Mouse (Mus musculus) neutrophil, adult 5-6 weeks (primary cell): Measurements from ENCODE around the gene Cd200. TPM values are rescaled to one million over a fixed set of nuclear protein-coding genes. Genes with fewer than 3 reads are reported as not detected.
"Not testable (repeated sequence)": the region's sequence is repeated elsewhere in the genome, so short reads cannot be mapped to it uniquely, and the experiment has no call there.

Source experiments
- ATAC-seq: fragments of 151-379, 151-347 bp; 2 replicates; pipeline ENCODE4 v1.8.0; 2017; ENCODE audit warnings: mild to moderate bottlenecking, moderate TSS enrichment; ENCODE audit not compliant: insufficient number of reproducible peaks, poor library complexity, low FRiP score, severe bottlenecking; ENCODE audit errors: extremely low read depth
- total RNA-seq: library from RNA; stranded (forward); fragments of 200-1000 nt; gene quantifications from 2 replicates; pipeline ENCODE4 v1.2.3, GENCODE M21; 2017

Cd200 gene
- 51.6 and 53.2 TPM in 2 replicates for total RNA-seq

DNA sequence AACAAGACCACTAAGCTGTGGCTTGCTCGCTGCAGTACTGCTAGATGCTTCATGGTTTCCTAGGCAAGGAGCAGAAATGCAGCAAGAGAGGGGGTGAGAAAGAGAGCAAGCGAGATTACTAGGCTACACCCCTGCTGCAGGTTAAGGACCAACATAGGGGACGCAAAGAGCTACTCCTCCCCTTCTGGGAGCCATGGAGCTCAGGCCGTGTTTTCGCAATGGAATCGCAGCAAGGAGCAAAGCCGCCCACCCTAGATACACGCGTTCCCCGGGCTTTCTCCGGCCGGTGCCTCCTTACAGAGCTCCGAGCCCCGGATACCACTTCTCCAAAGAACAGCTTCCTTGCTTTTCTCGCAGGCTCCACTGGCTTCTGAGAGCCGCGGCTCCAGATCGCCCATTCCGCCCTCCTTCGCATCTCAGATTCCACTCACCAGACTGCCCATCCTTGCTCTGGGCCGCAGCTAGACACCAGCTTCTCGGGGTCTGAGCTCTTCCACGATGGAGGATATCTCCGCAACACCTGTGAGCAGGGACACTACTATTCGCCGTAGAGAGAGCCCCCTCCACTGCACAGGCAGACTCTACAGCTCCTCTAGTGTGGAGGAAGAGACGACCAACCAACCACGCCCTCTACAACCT is at the start of gene Cd200:
Gene Cd200 (minus strand): TSS at position 629 of the 639 bp plus-strand sequence.
- peak; percentile 87 for ATAC-seq

DNA sequence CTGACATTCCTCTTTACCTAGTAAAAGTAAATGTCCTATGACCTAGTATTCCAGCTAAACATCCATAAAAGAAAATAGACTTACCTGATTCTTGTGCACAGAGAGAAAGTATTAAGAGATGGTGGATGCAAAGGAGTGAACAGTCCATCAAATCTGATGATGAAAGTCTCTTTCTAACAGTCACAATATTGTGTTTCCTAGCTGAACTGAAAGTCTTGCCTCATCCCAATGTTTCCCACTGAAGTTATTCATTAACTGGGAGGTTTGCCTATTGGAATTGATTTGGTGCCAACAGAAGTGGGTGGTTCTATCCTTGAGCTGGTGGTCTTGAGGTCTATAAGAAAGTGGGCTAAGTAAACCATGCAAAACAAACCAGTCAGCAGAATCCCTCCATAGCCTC is 45.9 kb upstream of the Cd200 start:
- no peak for ATAC-seq

DNA sequence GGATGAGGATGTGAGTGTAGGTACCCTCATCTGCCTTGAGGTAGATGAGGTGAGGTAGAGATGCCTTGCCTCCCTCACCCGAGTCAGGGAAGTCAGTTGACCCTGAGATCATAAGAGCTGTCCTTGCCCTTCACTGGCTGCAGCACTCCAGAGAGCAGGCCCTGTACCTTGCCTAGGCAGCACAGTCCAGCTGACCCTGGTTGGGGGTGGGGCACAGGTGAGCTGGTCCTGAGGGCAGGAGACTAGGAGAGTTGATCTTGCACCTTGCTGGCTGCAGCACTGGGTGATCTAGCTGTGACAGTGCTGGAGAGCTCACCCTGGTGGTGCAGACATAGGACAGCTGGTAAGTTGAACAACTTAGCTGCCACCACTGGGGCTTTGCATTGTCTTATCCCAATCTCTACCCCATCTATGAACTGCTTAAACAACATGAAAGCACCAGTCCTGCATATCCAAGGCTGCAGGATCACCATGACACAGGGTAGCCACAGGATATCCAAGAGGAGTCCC is 28.4 kb upstream of the Cd200 start:
- ATAC-seq = no peak

DNA sequence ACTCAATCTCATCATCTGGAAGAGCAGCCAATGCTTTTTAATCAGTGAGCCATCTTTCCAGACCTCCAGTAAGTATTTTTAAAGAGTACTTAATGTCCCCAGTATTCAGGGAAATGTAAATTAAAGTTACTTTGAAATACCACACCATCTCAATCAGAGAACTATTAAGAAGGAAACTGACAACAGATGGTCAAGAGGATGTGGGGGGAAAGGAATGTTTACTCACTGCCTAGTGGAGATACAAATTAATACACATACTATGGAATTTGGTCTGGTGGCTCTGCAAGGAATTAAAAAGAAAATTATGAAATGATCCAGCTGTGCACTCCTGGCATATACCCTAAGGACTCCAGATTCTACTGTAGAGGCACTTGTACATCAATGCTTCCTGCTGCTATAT is 26.7 kb upstream of the Cd200 start:
- ATAC-seq = no peak

DNA sequence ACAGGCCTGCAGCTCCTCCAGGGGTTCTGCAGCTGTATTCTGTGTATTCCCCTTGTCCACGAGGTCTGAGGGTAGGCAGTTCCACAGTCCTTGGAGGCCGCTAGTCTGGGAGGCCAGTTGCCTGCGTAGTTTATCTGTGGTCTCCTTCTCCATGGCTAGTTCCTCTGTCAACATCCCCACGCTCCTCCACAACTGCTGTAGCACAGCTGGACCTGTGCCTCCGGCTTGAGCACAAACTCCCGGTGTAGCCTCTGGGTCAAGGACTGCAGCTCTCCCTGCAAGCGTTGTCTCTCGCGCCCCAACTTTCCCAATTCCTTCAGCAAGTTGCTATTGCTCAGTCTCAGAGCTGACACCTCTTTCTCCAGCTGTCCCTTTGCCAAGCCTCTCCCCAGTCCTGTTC is 18.8 kb upstream of the Cd200 start:
- no peak for ATAC-seq

DNA sequence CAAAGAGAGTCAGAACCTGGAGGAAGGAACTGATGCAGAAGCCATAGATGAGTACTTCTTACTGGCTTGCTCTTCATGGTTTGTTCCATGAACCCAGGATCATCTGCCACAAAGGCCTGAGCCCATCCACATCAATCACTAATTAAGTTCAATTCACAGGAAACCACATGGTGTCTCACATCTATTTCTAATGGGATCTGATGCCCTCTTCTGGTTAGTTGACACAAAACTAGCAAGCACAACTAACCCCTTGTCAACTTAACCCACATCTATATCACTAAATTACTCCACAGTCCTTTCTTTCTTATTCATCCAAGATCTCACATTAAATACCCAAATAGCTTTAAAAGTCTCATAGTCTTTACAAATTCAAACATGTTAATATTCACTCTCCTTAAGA is 4.6 kb upstream of the Cd200 start:
- ATAC-seq = peak; percentile 72

DNA sequence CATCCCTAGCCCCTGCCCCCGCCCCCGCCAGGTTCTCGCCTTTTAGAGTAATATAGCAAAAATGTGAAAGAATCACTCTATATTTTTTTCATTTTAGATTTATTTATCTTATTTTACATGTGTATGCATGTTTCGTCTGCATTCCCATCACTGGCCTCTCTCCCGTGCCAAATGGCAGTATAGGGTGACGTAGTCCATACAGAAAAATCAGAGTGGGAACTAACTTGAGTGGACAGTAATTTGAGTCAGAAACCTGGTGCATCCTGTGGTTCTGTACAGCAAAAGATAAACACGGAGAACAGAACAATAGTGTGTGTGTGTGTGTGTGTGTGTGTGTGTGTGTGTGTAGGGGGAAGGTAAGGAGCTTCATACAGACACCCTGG is 202 bp upstream of the Cd200 start:
- not testable (repeated sequence) for ATAC-seq

DNA sequence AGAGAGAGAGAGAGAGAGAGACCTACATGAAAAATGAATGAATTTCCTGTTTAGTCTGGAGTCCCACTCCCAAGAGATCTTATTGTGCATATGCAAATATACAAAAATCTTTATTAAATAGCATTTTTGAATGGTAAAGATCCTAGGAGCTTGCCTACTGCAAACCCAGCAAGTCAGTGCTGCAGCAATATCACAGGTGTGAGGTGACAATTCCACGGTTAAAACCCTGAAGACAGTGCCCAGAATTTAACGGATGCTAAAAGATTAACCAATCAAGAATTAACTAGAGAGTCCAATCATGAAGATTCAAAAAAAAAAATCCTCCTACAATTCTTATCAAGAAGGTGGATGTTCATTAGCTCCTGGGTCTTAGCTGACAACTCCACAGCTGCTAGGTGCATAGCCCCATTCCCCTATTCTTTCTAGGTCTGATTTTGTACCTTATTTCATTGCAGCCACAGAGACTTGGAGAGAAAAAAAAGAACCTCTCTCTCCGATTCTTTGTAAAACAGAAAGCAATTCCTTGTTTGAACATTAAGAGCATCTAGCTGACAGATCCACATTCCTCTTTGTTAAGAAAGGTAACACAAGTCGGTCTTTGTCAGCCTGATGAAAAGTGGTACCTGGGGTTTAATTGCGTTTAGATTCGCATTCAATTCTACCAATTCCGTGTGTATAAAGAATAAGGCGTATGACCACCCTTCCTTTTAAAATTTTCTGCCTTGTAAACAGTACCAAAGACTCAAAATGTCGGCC is 1.0 kb downstream of the Cd200 start:
- no peak for ATAC-seq

DNA sequence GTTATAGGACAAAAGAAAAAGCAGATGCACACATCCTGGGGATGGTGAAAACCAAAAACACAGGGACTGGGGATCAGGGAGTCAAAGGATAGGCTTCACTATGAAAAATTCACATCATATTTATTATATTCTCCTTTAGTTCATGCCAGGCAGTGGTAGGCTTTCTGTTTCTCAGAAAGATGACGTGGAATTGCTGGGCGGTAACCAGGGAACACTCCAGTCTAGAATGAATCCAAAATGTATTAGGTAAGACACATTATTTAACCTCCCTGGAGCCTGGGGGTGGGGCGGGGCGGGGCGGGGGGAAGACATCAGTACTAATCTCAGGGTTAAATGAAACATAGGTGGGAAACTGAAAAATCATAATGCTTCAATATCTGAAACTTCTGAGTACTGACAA is 1.8 kb downstream of the Cd200 start:
- ATAC-seq = no peak

DNA sequence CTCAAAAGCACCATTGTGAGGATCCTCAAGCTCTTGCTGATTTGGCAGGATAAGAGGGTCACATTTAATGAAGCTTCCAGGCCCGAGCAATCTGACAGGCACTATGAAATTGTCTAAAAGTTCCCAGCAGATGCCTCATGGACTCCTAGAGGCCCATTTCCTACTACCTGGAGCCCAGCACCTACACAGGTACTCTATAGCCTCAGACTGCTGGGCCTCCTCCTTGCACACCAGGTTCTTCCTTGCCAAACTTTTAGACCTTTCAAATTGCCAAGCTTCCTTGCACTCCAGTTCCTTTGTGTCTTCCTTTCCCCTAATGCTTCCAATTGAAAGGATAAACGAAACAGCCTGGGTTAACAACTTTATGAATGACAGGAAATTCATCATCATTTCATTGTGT is 5.9 kb downstream of the Cd200 start:
- ATAC-seq = no peak

DNA sequence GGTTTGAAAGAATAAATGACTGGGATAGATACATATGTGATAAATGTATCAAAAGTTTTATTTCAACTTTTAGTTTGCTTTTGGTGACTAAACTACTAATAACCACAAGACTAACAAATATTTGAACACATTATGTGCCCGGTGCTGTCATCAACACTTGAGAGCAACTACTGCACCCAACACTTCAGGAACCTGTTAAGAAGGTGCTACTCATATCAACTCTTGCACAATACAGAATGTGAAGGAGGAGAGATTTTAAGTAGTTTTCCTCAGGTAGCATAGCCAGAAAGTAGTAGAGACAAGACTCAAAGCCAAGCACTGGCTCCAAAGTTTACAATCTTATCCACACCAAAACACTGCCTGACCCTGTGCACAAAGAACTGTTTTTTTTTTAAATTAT is 6.8 kb downstream of the Cd200 start:
- no peak for ATAC-seq

DNA sequence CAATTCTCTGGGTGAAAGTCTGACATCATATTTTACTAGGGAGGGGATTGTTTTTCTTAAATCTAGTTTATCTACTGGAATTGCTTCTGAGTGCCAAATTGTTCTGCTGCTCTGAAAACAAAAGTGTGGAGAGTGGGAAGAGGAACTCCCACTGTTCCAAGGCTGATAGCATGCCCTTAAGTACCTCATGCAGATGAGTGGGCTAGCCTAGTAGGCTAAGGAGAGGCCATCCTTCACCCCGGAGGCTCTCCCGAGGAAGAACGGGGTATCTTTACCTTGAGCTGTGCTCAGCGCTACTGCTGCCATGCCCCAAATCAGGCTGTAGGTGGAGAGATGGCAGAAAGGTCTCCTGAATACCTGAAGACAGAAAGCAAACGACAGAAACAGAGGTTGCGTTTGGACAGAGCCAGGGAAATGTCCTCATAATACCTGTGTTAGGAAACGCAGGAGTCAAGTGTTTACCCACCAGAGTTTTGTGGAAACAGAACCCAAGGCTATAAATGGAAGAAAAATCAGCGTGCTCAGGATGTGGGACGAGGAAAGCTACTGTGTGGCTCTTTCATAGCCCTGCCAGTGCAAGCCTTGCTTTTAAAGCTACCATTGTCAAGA is 8.8 kb downstream of the Cd200 start:
- ATAC-seq = no peak

DNA sequence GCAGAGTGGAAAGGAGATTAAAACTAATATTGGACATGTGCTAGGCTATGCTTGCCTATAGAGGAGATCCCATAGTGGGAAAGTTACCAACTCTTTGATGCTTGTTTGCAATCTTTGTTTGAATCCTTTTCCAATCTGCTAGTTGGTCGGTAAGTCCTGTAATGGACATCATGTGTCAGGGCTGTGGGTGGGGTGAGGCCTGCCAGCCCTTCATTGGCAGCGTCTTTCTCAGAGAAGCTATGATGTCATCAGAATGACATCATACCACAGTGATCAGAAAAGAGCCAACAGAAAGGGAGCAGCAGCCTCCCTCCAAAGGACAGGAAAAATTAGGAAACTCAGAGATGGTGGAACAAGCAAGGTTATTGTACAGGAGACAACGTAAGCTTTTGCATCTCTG is 9.4 kb downstream of the Cd200 start:
- no peak for ATAC-seq

DNA sequence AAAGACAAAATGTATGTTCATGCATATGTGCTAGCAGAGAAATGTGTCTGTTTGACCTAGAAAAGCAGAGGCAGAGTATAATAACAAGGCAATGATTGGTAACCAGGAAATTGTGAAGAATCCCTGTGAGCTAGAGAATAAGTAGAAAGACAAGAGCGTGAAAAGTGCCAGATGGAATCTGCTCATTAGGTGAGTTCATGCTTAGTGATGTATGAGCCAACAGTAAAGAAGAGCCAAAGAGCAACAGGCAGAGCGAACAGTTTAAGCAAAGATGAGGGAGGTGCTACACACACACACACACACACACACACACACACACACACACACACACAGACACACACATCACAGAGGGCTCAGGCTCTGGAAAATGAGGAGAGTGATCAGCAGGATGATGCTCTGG is 11.4 kb downstream of the Cd200 start:
- ATAC-seq = no peak

DNA sequence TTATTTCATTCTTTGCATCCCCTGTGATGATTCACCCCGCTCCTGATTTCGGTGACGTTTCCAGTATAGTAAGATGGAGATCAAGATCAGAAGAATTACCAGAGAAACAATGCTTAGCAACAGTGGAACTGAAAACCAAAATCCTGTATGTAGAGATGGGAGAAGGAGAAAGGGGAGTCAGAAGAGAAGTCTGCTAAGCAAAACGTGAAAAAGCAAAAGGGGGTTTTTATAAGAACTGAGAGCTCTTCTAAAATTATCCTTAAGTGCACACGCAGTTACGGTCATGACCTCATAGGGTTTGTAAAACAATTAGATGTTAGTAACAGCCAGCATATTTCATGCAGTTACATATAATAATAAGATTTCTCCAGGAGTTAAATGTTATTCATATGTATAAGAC is 16.6 kb downstream of the Cd200 start:
- no peak for ATAC-seq

DNA sequence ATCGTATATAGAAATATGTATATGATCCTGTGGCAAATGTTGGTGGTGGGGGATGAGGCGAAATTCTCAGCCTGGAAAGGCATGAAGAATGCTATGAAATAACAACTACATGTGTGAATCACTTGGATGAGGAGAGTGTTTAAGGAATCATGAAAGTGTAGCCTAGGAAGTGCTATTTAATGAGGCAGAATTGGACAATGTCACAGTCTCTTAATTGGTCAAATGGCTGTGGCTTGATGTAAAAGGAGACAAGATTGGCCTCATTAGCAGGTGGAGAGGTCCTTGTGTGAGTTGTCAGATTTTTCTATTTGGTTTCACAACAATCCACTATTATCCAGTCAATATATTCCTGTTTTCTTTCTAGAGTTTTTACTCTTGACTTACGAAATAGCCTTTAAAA is 17.2 kb downstream of the Cd200 start:
- no peak for ATAC-seq

DNA sequence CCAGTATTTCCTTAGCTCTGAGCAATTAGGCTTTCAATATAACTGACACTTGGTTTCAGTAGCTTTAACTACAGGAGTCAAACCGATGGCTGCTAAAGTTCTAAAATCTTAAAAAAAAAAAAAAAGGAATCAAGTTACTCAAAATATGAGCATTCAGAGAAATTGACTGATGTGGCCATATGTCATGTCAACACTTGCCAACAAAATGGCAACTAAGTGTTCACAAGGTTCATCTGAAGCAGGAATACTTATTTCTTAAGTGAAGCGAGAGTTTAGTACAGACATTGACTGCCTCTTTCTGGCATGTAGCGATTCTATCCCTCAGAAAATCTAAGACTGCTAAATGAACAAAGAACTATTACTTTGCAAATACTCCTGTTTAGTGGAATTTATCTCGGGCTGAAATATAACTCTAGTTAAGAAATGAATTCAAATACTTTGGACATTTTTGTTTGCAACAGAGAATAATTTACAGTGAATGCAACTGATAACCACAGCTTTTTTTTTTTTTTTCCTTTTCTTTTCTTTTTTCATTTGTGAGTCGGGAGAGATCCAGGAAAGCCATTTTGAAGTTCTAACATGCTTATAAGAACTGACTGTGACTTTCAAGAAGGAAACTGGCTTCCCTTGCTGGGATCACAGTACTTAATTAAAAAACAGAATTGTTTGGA is 18.4 kb downstream of the Cd200 start:
- ATAC-seq = no peak

DNA sequence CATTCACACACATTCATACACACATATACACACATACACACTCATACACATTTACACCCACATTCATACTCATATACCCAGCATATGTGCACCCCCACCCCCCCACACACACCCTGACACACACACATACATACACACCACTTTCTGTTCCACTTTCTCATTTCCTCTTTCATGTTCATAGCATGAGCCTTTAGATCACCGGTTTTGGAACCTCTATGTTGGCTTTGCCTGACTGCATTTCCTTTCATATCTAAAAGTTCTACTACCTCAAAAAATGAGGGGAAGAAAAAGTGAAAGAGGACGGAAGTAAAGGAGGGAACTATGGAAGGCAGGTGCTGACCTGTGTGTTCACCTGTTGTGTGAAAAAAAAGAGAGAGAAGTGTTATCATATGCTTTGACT is 19.0 kb downstream of the Cd200 start:
- ATAC-seq = peak; percentile 98

DNA sequence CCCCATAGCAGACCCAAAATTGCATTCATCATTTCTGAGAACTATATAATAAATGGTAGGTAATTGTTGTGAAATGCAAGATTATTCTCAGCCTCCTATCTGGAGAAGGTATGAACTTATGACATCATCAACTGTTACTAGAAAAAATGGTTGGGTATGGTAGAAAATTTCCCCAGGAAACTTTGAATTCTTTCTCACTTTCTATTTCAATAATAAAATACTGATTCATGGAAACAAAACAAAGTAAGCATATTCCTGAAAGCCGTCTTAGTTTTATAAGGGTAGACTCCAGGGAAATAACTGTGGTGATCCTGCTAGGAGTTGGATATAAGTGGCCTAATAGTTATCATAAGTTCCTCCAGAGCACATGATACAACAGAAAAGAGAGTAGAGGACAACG is 19.8 kb downstream of the Cd200 start:
- no peak for ATAC-seq

DNA sequence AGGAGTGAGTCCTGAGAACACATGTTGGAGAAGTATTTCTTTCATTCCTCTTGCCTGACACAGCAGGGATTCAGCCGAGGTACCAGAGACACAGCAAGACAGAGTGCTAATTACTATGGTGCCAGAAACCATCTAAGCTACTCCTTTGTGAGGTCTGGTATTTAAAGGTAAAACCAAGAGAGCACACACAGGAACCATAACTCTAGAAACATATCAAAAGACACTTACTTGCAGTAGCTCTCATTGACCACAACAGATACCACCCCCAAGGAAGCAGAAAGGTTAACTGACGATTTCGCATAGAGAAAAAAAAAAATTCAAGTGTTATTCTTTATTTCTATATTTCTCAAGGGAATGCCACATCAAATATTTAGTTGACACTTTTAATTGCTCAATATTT is 27.0 kb downstream of the Cd200 start:
- ATAC-seq = no peak
